Mouse (Mus musculus) heart, embryonic 11.5 days (tissue): Measurements from ENCODE around the gene Traf3ip3. TPM values are rescaled to one million over a fixed set of nuclear protein-coding genes. Genes with fewer than 3 reads are reported as not detected.

ENCODE experiments used
- ATAC-seq: fragments of 200-750 bp; cut with Nextera tagmentation; replicated peaks from 2 replicates; pipeline ENCODE4 v1.8.0; 2017; ENCODE audit warnings: moderate library complexity; ENCODE audit not compliant: insufficient number of reproducible peaks, low FRiP score, low TSS enrichment
- H3K27ac ChIP-seq: fragments of 300-500 bp; sonication (generic); 2 replicates; pipeline ENCODE4 v1.5.1; 2014; ENCODE audit warnings: mild to moderate bottlenecking, low read depth, low read length
- H3K27me3 ChIP-seq: fragments of 300-500 bp; sonication (generic); 2 replicates; pipeline ENCODE4 v1.6.1; 2014; ENCODE audit warnings: mild to moderate bottlenecking, low read length, mixed read lengths; ENCODE audit not compliant: control insufficient read depth, insufficient read depth
- H3K36me3 ChIP-seq: fragments of 300-500 bp; sonication (generic); 2 replicates; pipeline ENCODE4 v1.6.1; 2014; ENCODE audit warnings: mild to moderate bottlenecking, low read length, moderate library complexity, mixed read lengths; ENCODE audit not compliant: control insufficient read depth, insufficient read depth
- H3K4me1 ChIP-seq: fragments of 300-500 bp; sonication (generic); 2 replicates; pipeline ENCODE4 v1.6.1; 2014; ENCODE audit warnings: low read length; ENCODE audit not compliant: control insufficient read depth, insufficient read depth
- H3K4me2 ChIP-seq: fragments of 300-500 bp; sonication (generic); 2 replicates; pipeline ENCODE4 v1.6.1; 2014; ENCODE audit warnings: mild to moderate bottlenecking, moderate library complexity
- H3K4me3 ChIP-seq: fragments of 300-500 bp; sonication (generic); 2 replicates; pipeline ENCODE4 v1.5.1; 2014; ENCODE audit warnings: low read depth, low read length
- H3K9ac ChIP-seq: fragments of 300-500 bp; sonication (generic); 2 replicates; pipeline ENCODE4 v1.6.1; 2014; ENCODE audit warnings: mild to moderate bottlenecking, low read depth, low read length, moderate library complexity
- H3K9me3 ChIP-seq: fragments of 300-500 bp; sonication (generic); replicated peaks from 2 replicates; pipeline ENCODE4 v1.6.1; 2016; ENCODE audit warnings: low read length; ENCODE audit not compliant: control insufficient read depth
- WGBS: fragments of 180-500 bp; shearing (Covaris S2); extraction: QIAGEN DNeasy Blood & Tissue Kit; methylation state at CpG from one replicate; pipeline ENCODE4 v1.1.7; 2014; ENCODE audit not compliant: insufficient replicate concordance; 5-methylcytosine and 5-hydroxymethylcytosine counted together
- polyA plus RNA-seq: library from polyadenylated mRNA; unstranded; fragments of >200 nt; fragmentation: Nextera tagmentation; extraction: Ambion mirVana; gene quantifications from 2 replicates; pipeline ENCODE4 v1.2.1, GENCODE M21; 2014

Gene Traf3ip3
- polyA plus RNA-seq, 1 experiment from 2014 or later, result 2.1 TPM

GRCm38 (mm10) chr1:193234130-193234645 lies 32.7 kb upstream of the Traf3ip3 start:
- no peaks in the 10 kb centered on the region for H3K4me1 ChIP-seq
- no peak overlapping the region for H3K4me3 ChIP-seq
- no peaks in the 10 kb centered on the region for H3K36me3 ChIP-seq
- no peak overlapping the region for H3K9ac ChIP-seq
- no peak for ATAC-seq
- 80% methylated on average over 2 of the region's 2 CpGs for WGBS
- H3K4me2 ChIP-seq, result no peak overlapping the region
- no peaks in the 10 kb centered on the region for H3K27me3 ChIP-seq
- H3K27ac ChIP-seq, result no peak overlapping the region
- no peaks in the 10 kb centered on the region for H3K9me3 ChIP-seq

- Histone ChIP-seq H3K4me3 (no peak overlapping the region), H3K27me3 (no peaks in the 10 kb centered on the region), H3K27ac (no peak overlapping the region), H3K36me3 (no peaks in the 10 kb centered on the region), H3K4me2 (no peak overlapping the region), H3K9me3 (no peaks in the 10 kb centered on the region), H3K4me1 (no peaks in the 10 kb centered on the region), H3K9ac (no peak overlapping the region)
- WGBS, result 75% methylated on average over 2 of the region's 2 CpGs
- ATAC-seq, result no peak
Measured at GRCm38 (mm10) chr1:193232732-193233131, 31.2 kb upstream of the Traf3ip3 start.

GRCm38 (mm10) chr1:193230935-193231334 lies 29.4 kb upstream of the Traf3ip3 start:
- H3K9ac ChIP-seq, result no peak overlapping the region
- H3K27ac ChIP-seq, result no peak overlapping the region
- no peak overlapping the region for H3K4me3 ChIP-seq
- no peaks in the 10 kb centered on the region for H3K27me3 ChIP-seq
- whole genome bisulfite sequencing, result 48% methylated on average over 5 of the region's 5 CpGs
- no peaks in the 10 kb centered on the region for H3K36me3 ChIP-seq
- ATAC-seq, result no peak
- no peak overlapping the region for H3K4me2 ChIP-seq
- H3K9me3 ChIP-seq, result no peaks in the 10 kb centered on the region
- no peaks in the 10 kb centered on the region for H3K4me1 ChIP-seq

GRCm38 (mm10) chr1:193230531-193230930 lies 29.0 kb upstream of the Traf3ip3 start:
- Histone ChIP-seq H3K4me2 (no peak overlapping the region), H3K4me3 (no peak overlapping the region), H3K9ac (no peak overlapping the region), H3K9me3 (no peaks in the 10 kb centered on the region), H3K27ac (no peak overlapping the region), H3K27me3 (no peaks in the 10 kb centered on the region), H3K36me3 (no peaks in the 10 kb centered on the region), H3K4me1 (no peaks in the 10 kb centered on the region)
- no peak for ATAC-seq
- 62% methylated on average over 3 of the region's 3 CpGs for WGBS

GRCm38 (mm10) chr1:193229570-193229969 lies 28.1 kb upstream of the Traf3ip3 start:
- Histone ChIP-seq H3K27me3 (no peaks in the 10 kb centered on the region), H3K9ac (no peak overlapping the region), H3K4me2 (no peak overlapping the region), H3K4me3 (no peak overlapping the region), H3K4me1 (no peaks in the 10 kb centered on the region), H3K9me3 (no peaks in the 10 kb centered on the region), H3K36me3 (no peaks in the 10 kb centered on the region), H3K27ac (no peak overlapping the region)
- ATAC-seq, result no peak
- 87% methylated on average over 5 of the region's 5 CpGs for WGBS

- no peak overlapping the region for H3K4me2 ChIP-seq
- H3K4me3 ChIP-seq, result no peak overlapping the region
- no peak overlapping the region for H3K9ac ChIP-seq
- H3K27ac ChIP-seq, result no peak overlapping the region
- H3K27me3 ChIP-seq, result no peaks in the 10 kb centered on the region
- WGBS, result 87% methylated on average over 4 of the region's 4 CpGs
- H3K4me1 ChIP-seq, result no peaks in the 10 kb centered on the region
- no peaks in the 10 kb centered on the region for H3K9me3 ChIP-seq
- H3K36me3 ChIP-seq, result no peaks in the 10 kb centered on the region
- ATAC-seq, result no peak
Measured at GRCm38 (mm10) chr1:193227537-193227936, 26.0 kb upstream of the Traf3ip3 start.

GRCm38 (mm10) chr1:193226724-193227522 lies 25.4 kb upstream of the Traf3ip3 start:
- Histone ChIP-seq H3K9ac (no peak overlapping the region), H3K4me3 (no peak overlapping the region), H3K27ac (no peak overlapping the region), H3K27me3 (no peaks in the 10 kb centered on the region), H3K9me3 (no peaks in the 10 kb centered on the region), H3K36me3 (no peaks in the 10 kb centered on the region), H3K4me1 (no peaks in the 10 kb centered on the region), H3K4me2 (no peak overlapping the region)
- ATAC-seq, result no peak
- WGBS, result 42% methylated on average over 7 of the region's 7 CpGs

GRCm38 (mm10) chr1:193226114-193226513 lies 24.6 kb upstream of the Traf3ip3 start:
- Histone ChIP-seq H3K4me1 (no peaks in the 10 kb centered on the region), H3K4me2 (no peak overlapping the region), H3K27ac (no peak overlapping the region), H3K9ac (no peak overlapping the region), H3K36me3 (no peaks in the 10 kb centered on the region), H3K9me3 (no peaks in the 10 kb centered on the region), H3K27me3 (no peaks in the 10 kb centered on the region), H3K4me3 (no peak overlapping the region)
- ATAC-seq, result no peak
- 83% methylated on average over 4 of the region's 4 CpGs for WGBS

- Histone ChIP-seq H3K9ac (no peak overlapping the region), H3K4me2 (no peak overlapping the region), H3K4me1 (no peaks in the 10 kb centered on the region), H3K27me3 (no peaks in the 10 kb centered on the region), H3K9me3 (no peaks in the 10 kb centered on the region), H3K4me3 (no peak overlapping the region), H3K27ac (no peak overlapping the region), H3K36me3 (no peaks in the 10 kb centered on the region)
- ATAC-seq, result no peak
- WGBS, result 66% methylated on average over 3 of the region's 3 CpGs
Measured at GRCm38 (mm10) chr1:193225531-193225930, 24.0 kb upstream of the Traf3ip3 start.
